Mouse (Mus musculus) E14TG2a.4 (cell line): ENCODE measurements around the gene Zbtb9.

Experiments used
- CTCF ChIP-seq: conservative IDR thresholded peaks from 2 replicates; pipeline ENCODE4 v1.5.1; 2014; ENCODE audit warnings: low read length
- NANOG ChIP-seq: IDR thresholded peaks from 2 replicates; pipeline ENCODE4 v1.6.1; 2014; ENCODE audit warnings: borderline replicate concordance, low read length, mixed read lengths
- POU5F1 ChIP-seq: IDR thresholded peaks from 2 replicates; pipeline ENCODE4 v1.6.1; 2014; ENCODE audit warnings: low read length, borderline replicate concordance

GRCm38 (mm10) chr17:27027460-27028283 lies 54.7 kb downstream of the Zbtb9 start:
- TF ChIP-seq CTCF (no peak), POU5F1 (no peak), NANOG (no peak)
